Mouse (Mus musculus) kidney, adult 2 months (tissue): ENCODE results near the gene Gm21983. TPM values are rescaled to one million over a fixed set of nuclear protein-coding genes. Genes with fewer than 3 reads are reported as not detected.

Experiments used
- DNase-seq: peaks from one replicate; pipeline ENCODE4 v3.0.0; 2021
- H3K27ac ChIP-seq: fragments of 200-500 bp; 2 replicates; pipeline ENCODE4 v1.5.1; 2012; ENCODE audit warnings: low read depth, low read length, control low read depth, inconsistent platforms; ENCODE audit not compliant: insufficient read depth
- H3K27me3 ChIP-seq: fragments of 200-500 bp; replicated peaks from 2 replicates; pipeline ENCODE4 v1.6.1; 2012; ENCODE audit warnings: mild to moderate bottlenecking, moderate library complexity, low read length, inconsistent platforms; ENCODE audit not compliant: control insufficient read depth, insufficient read depth
- H3K36me3 ChIP-seq: fragments of 200-500 bp; 2 replicates; pipeline ENCODE4 v1.6.1; 2012; ENCODE audit warnings: mild to moderate bottlenecking, moderate library complexity, low read length, inconsistent platforms; ENCODE audit not compliant: control insufficient read depth, insufficient read depth
- H3K4me1 ChIP-seq: fragments of 200-500 bp; 2 replicates; pipeline ENCODE4 v1.6.1; 2011; ENCODE audit warnings: low read length; ENCODE audit not compliant: control insufficient read depth, insufficient read depth
- H3K4me3 ChIP-seq: fragments of 200-500 bp; 2 replicates; pipeline ENCODE4 v1.5.1; 2011; ENCODE audit warnings: mild to moderate bottlenecking, low read depth, low read length, control low read depth; ENCODE audit not compliant: insufficient read depth
- CTCF ChIP-seq: fragments of 200-500 bp; conservative IDR thresholded peaks from 2 replicates; pipeline ENCODE4 v1.5.1; 2011; ENCODE audit warnings: low read depth, mild to moderate bottlenecking, control low read depth, low read length, moderate library complexity, mixed read lengths; ENCODE audit not compliant: insufficient read depth, insufficient read length
- POLR2A ChIP-seq: fragments of 200-500 bp; IDR thresholded peaks from one replicate; pipeline ENCODE4 v1.6.1; 2011; ENCODE audit warnings: low read depth, low read length, control low read depth
- WGBS: fragments of 180-500 bp; shearing (Covaris S2); methylation state at CpG from one replicate; pipeline ENCODE4 v1.1.7; 2018; 5-methylcytosine and 5-hydroxymethylcytosine counted together
- polyA plus RNA-seq: library from polyadenylated mRNA; depleted of rRNA; stranded (reverse); fragments of >200 nt; gene quantifications from 2 replicates; pipeline ENCODE4 v1.2.3, GENCODE M21; 2012; rRNA removed

Gene Gm21983
- not detected in 2 replicates for polyA plus RNA-seq

DNA sequence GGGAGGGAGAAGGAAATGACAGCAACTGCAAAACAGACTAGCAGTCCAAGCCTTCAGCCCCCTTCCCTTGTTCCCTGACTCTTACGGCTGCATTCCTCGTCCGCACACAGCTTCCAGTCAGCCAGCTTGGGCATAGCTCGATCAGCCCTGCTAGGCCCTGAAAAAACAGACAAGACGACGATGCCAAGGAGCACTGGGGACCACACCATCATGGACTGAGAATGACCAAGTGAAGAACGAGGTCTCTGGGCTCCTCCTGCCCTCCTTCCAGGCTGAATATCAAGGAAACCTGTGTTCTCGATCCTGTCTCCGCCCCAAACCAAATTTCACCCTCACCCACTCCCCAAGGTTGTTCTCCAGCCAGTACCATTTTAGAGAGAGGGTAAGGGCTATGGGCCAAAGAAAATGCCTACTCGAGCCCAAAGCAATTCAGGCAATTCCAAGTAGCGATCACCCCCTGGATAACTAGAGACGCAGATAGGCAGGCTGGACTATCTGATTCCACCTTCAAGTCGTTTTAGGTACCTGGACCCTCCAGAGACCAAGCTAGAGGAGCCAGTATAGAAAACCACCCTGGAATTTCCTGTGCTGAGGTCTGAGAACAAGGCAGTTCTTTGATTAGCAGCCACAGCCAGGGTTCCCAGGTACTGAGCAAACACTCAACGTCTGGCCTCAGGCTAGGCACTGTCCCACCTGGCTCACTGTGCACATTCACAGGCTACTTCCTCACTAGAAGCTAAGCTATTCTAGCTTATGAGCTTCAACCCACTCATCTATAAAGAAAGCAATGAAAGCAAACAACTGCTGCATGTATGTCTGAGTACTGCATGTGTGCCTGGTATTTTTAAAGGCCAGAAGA, at the start of gene Gm21983, which contains the start of gene Mia:
Gm21983 (minus strand) TSS at position 250 of the 859 bp plus-strand sequence.
Mia (minus strand) TSS at position 321 of the 859 bp plus-strand sequence.
- no peaks in the 10 kb centered on the region for H3K27me3 ChIP-seq
- peaks cover 13% of the 10 kb centered on the region for H3K4me1 ChIP-seq
- TF ChIP-seq POLR2A (no peak), CTCF (no peak)
- H3K36me3 ChIP-seq = no peaks in the 10 kb centered on the region; the same call in 1 of the 2 replicates
- H3K27ac ChIP-seq = peak within 1 kb of the TSS; percentile 43
- DNase-seq = no peak
- H3K4me3 ChIP-seq = no peak within 1 kb of the TSS
- 67% methylated on average over 14 of the region's 14 CpGs for WGBS

DNA sequence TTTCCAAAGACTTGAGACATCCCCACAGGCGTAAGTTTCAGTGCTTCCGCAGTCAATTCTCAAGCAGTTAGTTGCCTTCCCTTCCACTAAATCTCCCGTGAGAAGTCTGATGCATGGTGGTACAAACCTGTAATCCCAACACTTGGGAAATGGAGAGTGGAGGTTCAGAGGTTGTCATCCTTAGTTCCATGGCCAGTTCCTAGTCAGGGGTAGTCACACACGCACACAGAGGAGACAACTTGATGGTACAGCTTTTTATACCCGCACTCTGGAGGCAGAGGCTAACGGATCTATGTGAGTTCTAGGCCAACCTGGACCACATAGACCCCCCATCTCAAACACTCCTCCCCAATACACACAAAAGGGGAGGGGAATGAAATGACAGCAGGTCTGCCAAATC, 48.0 kb upstream of the Gm21983 start:
- Histone ChIP-seq H3K4me3 (peak overlapping the region; percentile 72), H3K27me3 (no peaks in the 10 kb centered on the region), H3K27ac (peak overlapping the region; percentile 80), H3K36me3 (no peaks in the 10 kb centered on the region), H3K4me1 (peaks cover 21% of the 10 kb centered on the region)
- no peak for DNase-seq
- whole genome bisulfite sequencing = 16% methylated on average over 6 of the region's 6 CpGs
- TF ChIP-seq CTCF = no peak
- no peak for TF ChIP-seq POLR2A

DNA sequence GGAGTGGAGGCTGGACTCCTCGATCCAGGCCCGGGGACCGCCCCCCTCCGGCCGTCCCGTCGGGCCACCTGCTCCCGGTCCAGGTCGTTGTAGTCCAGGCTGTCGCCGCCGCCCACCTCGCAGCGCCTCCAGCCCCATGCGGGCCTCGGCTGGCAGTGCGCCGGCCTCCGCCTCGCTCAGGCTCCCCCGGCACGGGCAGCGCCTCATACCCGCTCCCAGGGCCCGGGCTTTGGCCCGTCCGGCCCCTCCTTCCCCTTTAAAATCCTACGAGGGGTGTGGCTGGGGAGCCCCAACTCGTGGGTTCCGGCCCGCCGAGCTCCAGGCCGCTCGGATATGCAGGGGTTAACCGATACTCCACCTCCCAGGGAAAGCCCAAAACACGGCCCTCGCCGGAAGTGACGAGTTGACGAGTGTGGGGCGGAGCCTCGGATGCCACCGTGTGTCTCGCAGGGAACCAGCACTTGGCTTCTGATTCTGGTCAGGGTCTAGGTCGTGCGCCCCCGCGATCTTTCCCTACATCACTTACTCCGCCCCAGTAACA, 47.5 kb upstream of the Gm21983 start, which contains the start of gene Itpkc:
Itpkc (minus strand) TSS at position 381 of the 541 bp plus-strand sequence.
- Histone ChIP-seq H3K4me3 (peak within 1 kb of the TSS; percentile 72), H3K27ac (peak within 1 kb of the TSS; percentile 80), H3K4me1 (peaks cover 16% of the 10 kb centered on the region), H3K27me3 (no peaks in the 10 kb centered on the region), H3K36me3 (no peaks in the 10 kb centered on the region)
- TF ChIP-seq CTCF (0 out of 2 replicates have a peak, but pooled peaks have one; percentile 12), POLR2A (peak; percentile 94)
- DNase-seq = peak; percentile 96
- WGBS = under 1% methylated on average over 48 of the region's 49 CpGs

DNA sequence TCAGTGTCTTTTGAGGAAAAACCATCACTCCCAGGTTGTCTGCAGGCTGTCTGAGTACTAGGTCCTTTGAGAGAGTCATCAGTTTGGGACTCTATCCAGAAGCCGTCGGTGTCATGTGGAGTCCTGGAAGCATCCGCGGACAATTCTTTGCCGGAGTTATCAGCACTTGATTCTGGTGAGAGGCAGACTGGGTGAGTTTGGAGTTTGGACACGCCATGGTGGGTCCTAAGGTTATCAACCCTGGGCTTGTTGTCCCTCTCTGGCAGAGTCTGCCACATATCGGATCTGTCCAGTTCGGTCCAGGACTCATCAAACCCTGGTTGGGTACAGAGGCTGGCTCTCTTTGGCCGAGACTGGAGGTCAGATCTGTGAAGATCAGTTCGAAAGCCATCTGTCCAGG, 46.8 kb upstream of the Gm21983 start:
- TF ChIP-seq POLR2A = no peak
- no peak for TF ChIP-seq CTCF
- H3K27me3 ChIP-seq = no peaks in the 10 kb centered on the region
- WGBS = 2% methylated on average over 10 of the region's 10 CpGs
- DNase-seq = no peak
- H3K27ac ChIP-seq = peak overlapping the region; percentile 19
- H3K36me3 ChIP-seq = no peaks in the 10 kb centered on the region
- peak overlapping the region; percentile 72 for H3K4me3 ChIP-seq
- H3K4me1 ChIP-seq = peaks cover 15% of the 10 kb centered on the region

DNA sequence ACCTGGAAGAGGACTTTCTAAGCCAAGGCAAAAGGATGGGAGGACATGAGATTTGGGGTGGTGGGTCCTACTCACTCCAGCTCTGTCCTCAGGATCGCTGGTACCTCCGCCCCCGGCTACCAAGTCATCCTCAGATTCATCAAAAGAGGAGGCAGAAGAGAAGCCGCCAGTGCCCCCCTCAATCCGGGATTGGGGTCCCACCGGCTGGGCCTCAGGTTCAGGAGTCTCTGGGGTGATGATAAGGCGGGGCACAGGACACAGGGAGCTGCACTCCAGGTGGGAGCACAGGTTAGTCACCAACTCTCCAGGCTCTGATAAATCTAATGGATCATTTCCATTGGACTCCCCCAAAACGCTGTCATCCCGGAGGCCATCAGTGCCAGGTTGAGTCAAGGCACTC, 46.4 kb upstream of the Gm21983 start:
- H3K4me1 ChIP-seq = peaks cover 15% of the 10 kb centered on the region
- no peak for TF ChIP-seq POLR2A
- no peak for TF ChIP-seq CTCF
- H3K36me3 ChIP-seq = no peaks in the 10 kb centered on the region
- H3K4me3 ChIP-seq = peak overlapping the region; percentile 72
- WGBS = 35% methylated on average over 9 of the region's 9 CpGs
- no peak overlapping the region for H3K27ac ChIP-seq
- no peak for DNase-seq
- H3K27me3 ChIP-seq = no peaks in the 10 kb centered on the region

GRCm38 (mm10) chr7:27224877-27225575, 44.1 kb upstream of the Gm21983 start:
- Histone ChIP-seq H3K36me3 (no peaks in the 10 kb centered on the region), H3K27ac (no peak overlapping the region), H3K4me3 (no peak overlapping the region), H3K4me1 (peaks cover 15% of the 10 kb centered on the region), H3K27me3 (no peaks in the 10 kb centered on the region)
- TF ChIP-seq CTCF (no peak), POLR2A (no peak)
- DNase-seq = no peak
- WGBS = 69% methylated on average over 11 of the region's 11 CpGs

- Histone ChIP-seq H3K4me1 (peaks cover 15% of the 10 kb centered on the region), H3K27me3 (no peaks in the 10 kb centered on the region), H3K4me3 (no peak overlapping the region), H3K36me3 (no peaks in the 10 kb centered on the region), H3K27ac (no peak overlapping the region)
- WGBS = 74% methylated on average over 1 of the region's 1 CpGs
- TF ChIP-seq CTCF (no peak), POLR2A (no peak)
- DNase-seq = no peak
Measured at GRCm38 (mm10) chr7:27222538-27222937, 41.7 kb upstream of the Gm21983 start.
